Mouse (Mus musculus) lung, postnatal 0 days (tissue): ENCODE measurements at regions not wholly inside any gene's neighbourhood (a gene's known extent, or its start where the extent isn't known, plus 50 kb on each side); places are given as distances from the start of the nearest gene placed in this dataset.

Source experiments
- CTCF ChIP-seq: IDR thresholded peaks from 2 replicates; pipeline ENCODE4 v1.5.1; 2016; ENCODE audit warnings: antibody characterized with exemption, mild to moderate bottlenecking
- EP300 ChIP-seq: IDR thresholded peaks from 2 replicates; pipeline ENCODE4 v1.6.1; 2016; ENCODE audit warnings: antibody characterized with exemption, mild to moderate bottlenecking, control low read depth

GRCm38 (mm10) chr15:62265484-62265937 is 1342.7 kb upstream of the A1bg start:
- no peak for TF ChIP-seq CTCF
- TF ChIP-seq EP300, result no peak
